Mouse (Mus musculus): ENCODE measurements at regions not wholly inside any gene's neighbourhood (a gene's known extent, or its start where the extent isn't known, plus 50 kb on each side); places are given as distances from the start of the nearest gene placed in this dataset.

DNA sequence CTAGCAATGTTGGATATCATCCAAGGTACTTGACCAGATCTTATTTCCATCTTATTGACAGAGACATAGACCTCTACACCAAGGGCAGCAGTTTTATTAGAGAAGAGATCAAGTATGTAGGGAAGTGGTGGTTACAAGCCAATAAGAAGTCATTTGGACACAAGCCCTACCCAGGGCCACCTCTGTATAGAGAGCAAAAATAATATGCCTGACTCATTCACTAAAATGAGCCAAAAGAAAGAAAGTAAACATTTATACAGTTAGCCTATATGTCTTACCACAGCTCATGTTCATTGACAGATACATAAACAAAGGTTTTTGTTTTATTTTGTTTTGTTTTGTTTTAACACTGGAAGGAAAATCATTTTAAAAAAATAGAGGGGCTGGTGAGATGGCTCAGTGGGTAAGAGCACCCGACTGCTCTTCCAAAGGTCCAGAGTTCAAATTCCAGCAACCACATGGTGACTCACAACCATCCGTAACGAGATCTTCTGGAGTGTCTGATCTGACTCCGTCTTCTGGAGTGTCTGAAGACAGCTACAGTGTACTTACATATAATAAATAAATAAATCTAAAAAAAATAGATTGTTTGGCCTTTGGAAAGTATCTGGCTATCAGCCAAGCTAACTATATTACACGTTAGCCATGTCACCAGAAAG lies 76.9 kb downstream of the Rlim start:
- H3K4me2 ChIP-seq (ENCODE audit: low read depth, low read length, poor library complexity, severe bottlenecking), result no peak overlapping the region
- no peak for TF ChIP-seq CTCF (IDR thresholded peaks at IDR 0.05)
- H3K36me3 ChIP-seq (ENCODE audit: insufficient read depth, low read length), result no peaks in the 10 kb centered on the region
- H3K4me3 ChIP-seq (ENCODE audit: low read depth, low read length), result no peak overlapping the region
- no peaks in the 10 kb centered on the region for H3K4me1 ChIP-seq (ENCODE audit: insufficient read depth, low read length)
- H3K9ac ChIP-seq (replicated peaks; ENCODE audit: low read length, poor library complexity, severe bottlenecking), result no peak overlapping the region
- ATAC-seq (ENCODE audit: low FRiP score), result no peak
- DNase-seq (ENCODE audit: low spot score), result no peak
- H3K27me3 ChIP-seq (ENCODE audit: insufficient read depth, low read length), result peaks cover 12% of the 10 kb centered on the region; the same call in 1 of the 2 replicates
- H3K27ac ChIP-seq (ENCODE audit: low read depth, low read length), result no peak overlapping the region
- 87% methylated on average over 5 of the region's 5 CpGs for WGBS
- no peaks in the 10 kb centered on the region for H3K9me3 ChIP-seq (ENCODE audit: low read length)

DNA sequence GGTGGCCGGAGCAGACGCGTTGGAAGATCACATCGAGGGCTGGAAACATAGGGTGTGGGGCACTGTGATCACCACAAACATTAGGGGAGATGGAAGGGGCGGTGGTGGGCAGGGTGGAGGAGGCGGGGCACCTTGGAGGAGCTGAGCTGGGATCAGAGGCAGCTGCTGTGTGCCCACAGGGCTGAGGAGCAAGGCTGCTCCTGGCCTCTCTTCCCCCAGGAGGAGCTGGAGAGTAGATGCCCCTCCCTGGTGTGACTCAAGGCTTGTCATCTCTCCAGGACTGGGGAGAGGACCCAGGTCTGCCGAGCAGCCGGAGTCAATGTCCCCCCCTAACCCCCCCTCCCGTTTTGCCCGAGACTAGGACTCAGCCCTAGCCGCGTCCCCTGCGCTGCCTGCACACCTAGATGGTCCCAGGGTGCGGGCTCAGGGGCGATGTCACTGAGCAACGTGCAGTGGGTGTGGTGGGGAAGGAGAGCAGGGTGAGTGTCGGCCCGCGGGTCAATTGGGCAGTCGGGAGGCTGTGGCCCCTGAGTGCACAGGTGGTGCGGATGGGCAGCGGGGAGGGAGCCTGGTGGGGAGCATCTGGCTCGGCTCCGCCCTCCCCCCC lies 57.6 kb upstream of the Slc16a2 start:
- H3K36me3 ChIP-seq (ENCODE audit: insufficient read depth, low read length), result no peaks in the 10 kb centered on the region
- H3K4me2 ChIP-seq (ENCODE audit: low read depth, low read length, poor library complexity, severe bottlenecking), result peak overlapping the region; percentile 30; the same call in 1 of the 2 replicates
- no peaks in the 10 kb centered on the region for H3K4me1 ChIP-seq (ENCODE audit: insufficient read depth, low read length)
- DNase-seq (ENCODE audit: low spot score) (no peak), ATAC-seq (ENCODE audit: low FRiP score) (no peak)
- H3K27ac ChIP-seq (ENCODE audit: low read depth, low read length), result no peak overlapping the region
- no peaks in the 10 kb centered on the region for H3K9me3 ChIP-seq (ENCODE audit: low read length)
- H3K9ac ChIP-seq (replicated peaks; ENCODE audit: low read length, poor library complexity, severe bottlenecking), result no peak overlapping the region
- no peak for TF ChIP-seq CTCF (IDR thresholded peaks at IDR 0.05)
- WGBS, result 34% methylated on average over 24 of the region's 24 CpGs
- H3K4me3 ChIP-seq (ENCODE audit: low read depth, low read length), result peak overlapping the region; percentile 13; the same call in 1 of the 2 replicates
- peaks cover 14% of the 10 kb centered on the region; the same call in 1 of the 2 replicates for H3K27me3 ChIP-seq (ENCODE audit: insufficient read depth, low read length)
